Mouse (Mus musculus) bone marrow macrophage, adult 2 months (primary cell): Measurements from ENCODE around the gene Ceacam19. TPM values are rescaled to one million over a fixed set of nuclear protein-coding genes. Genes with fewer than 3 reads are reported as not detected.

Experiments used
- H3K27ac ChIP-seq: 2 replicates; pipeline ENCODE4 v1.5.1; 2012; ENCODE audit warnings: low read depth, low read length; ENCODE audit not compliant: insufficient read depth
- H3K4me1 ChIP-seq: 2 replicates; pipeline ENCODE4 v1.6.1; 2012; ENCODE audit warnings: low read length; ENCODE audit not compliant: control insufficient read depth, insufficient read depth
- H3K4me3 ChIP-seq: 2 replicates; pipeline ENCODE4 v1.5.1; 2012; ENCODE audit warnings: mild to moderate bottlenecking, low read length, moderate library complexity; ENCODE audit not compliant: insufficient read depth
- CTCF ChIP-seq: IDR thresholded peaks from 2 replicates; pipeline ENCODE4 v1.5.1; 2012; ENCODE audit warnings: low read depth, mild to moderate bottlenecking, low read length, moderate library complexity
- POLR2A ChIP-seq: IDR thresholded peaks from 2 replicates; pipeline ENCODE4 v1.6.1; 2012; ENCODE audit warnings: mild to moderate bottlenecking, low read depth, low read length, borderline replicate concordance
- polyA plus RNA-seq: library from polyadenylated mRNA; stranded (reverse); fragments of >200 nt; gene quantifications from 2 replicates; pipeline ENCODE4 v1.2.4, GENCODE M21; 2012; ENCODE audit not compliant: missing spikeins, insufficient read depth, insufficient read length

The Ceacam19 gene
- polyA plus RNA-seq, 1 experiment = 8.5 TPM

DNA sequence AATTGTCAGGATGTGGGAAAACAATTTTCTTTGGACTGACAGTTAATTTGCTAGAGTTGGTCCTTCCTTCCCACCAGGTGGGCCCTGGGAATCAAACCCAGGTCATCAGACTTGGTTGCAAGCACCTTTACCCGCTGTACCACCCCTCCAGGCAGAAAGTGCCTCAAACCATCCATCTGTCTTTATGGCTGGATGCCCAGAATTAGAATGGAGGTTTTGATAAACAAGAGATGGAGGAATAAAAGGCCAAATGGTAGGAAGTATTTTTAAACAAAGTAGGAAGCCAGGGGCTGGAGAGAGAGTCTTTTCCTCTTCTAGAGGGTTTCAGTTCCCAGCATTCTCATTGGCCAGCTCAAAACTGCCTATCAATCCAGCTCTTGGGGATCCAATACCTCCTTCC, 37.6 kb upstream of the Ceacam19 start:
- no peak overlapping the region for H3K27ac ChIP-seq
- H3K4me3 ChIP-seq = no peak overlapping the region
- peaks cover 48% of the 10 kb centered on the region for H3K4me1 ChIP-seq
- TF ChIP-seq CTCF (no peak), POLR2A (no peak)

DNA sequence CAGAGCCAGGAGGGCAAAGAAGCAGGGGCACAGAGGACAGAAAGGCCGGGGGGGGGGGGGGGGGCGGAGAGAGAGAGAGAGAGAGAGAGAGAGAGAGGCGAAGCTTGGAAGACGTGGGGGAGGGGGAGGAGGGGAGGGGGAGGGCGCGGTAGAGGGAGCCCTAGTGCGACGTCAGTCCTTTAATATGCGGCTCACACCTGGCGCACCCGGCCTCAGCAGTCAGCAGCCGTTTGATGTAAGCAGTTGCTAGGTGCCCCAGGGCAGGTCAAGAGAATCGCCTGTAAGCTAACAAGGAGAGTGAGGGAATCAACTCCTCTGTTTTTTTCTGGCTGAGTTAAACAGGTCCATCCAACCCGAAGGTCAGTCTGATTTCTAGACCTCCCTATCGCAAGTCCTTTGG, 36.0 kb upstream of the Ceacam19 start:
- Histone ChIP-seq H3K27ac (no peak overlapping the region), H3K4me1 (peaks cover 46% of the 10 kb centered on the region), H3K4me3 (no peak overlapping the region)
- TF ChIP-seq CTCF (no peak), POLR2A (no peak)

DNA sequence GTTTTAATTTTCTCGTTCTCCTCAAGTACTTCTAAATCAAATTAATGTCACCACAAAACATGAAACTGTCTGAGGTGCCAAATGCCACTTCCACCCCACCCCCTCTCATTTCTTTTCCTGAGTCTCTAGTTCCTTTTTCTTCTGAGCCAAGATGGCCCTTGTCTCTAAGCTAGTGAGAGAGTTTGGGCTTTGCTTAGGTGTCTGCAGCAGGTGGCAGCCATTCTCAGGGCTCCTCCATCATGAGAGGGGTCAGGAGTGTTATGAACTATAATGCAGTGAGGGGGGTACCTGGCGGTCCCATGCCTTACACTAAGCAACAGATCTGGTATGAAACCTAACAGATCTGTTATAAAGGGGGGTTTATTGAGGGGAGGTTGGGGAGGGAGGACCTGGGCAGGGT, 35.6 kb upstream of the Ceacam19 start:
- no peak overlapping the region for H3K27ac ChIP-seq
- peaks cover 42% of the 10 kb centered on the region for H3K4me1 ChIP-seq
- TF ChIP-seq POLR2A = no peak
- TF ChIP-seq CTCF = no peak
- H3K4me3 ChIP-seq = no peak overlapping the region

DNA sequence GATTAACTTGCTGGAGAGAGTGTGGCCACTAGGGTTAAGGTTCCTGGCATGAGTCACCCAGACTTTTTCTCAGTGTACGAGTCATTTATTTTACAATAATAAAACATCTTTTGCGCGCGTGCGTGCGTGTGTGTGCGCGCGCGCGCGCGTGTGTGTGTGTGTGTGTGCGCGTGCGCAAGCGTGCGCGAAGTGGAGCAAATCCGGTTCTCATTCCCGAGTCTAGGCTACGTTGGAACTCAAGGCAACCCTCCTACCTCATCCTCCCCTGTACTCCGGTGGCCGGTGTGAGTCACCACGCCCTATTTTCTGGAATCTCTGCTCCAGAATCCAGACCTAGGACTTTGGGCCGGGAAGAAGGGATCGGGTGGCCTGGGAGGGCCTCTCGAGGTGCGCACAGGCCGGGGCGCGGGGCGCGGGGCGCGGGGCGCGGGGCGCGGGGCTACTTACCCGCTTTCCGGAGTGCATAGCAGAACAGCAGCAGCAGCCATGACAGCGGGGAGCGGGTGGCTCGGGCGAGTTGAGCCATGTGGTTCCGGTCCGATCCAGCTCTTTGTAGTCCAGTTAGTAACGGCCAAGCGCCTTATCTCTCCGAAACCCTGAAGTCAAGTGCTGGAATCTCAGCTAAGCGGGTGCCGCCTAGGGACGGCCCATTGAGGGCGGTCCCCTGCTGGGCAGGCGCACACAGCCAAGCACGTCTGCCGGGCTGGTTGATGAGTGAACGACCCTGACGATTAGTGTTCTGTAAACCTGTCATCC, 32.9 kb upstream of the Ceacam19 start, which contains the start of gene Pvr:
Gene Pvr (minus strand): TSS at position 655 of the 756 bp plus-strand sequence.
- TF ChIP-seq POLR2A (no peak), CTCF (no peak)
- peaks cover 22% of the 10 kb centered on the region for H3K4me1 ChIP-seq
- peak within 1 kb of the TSS; percentile 50 for H3K27ac ChIP-seq
- H3K4me3 ChIP-seq = peak within 1 kb of the TSS; percentile 70

DNA sequence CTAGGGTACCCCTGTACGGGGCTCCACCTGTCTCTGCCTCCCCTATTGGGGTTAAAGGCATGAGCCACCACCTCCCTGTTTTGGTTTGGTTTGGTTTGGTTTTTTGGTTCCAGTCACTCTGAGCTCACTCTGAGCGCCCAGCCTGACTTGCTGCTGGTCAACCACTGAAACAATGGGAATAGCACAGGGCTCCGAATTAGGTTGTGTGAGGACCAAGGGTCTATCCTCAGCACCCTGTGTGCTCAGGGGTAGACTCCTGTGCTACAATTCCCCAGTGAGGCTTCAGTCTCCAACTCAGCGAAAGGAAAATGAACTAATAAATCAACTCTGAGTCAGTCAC, 32.4 kb upstream of the Ceacam19 start:
- Histone ChIP-seq H3K4me1 (peaks cover 22% of the 10 kb centered on the region), H3K4me3 (peak overlapping the region; percentile 70), H3K27ac (peak overlapping the region; percentile 50; the same call in 1 of the 2 replicates)
- TF ChIP-seq CTCF (no peak), POLR2A (no peak)

DNA sequence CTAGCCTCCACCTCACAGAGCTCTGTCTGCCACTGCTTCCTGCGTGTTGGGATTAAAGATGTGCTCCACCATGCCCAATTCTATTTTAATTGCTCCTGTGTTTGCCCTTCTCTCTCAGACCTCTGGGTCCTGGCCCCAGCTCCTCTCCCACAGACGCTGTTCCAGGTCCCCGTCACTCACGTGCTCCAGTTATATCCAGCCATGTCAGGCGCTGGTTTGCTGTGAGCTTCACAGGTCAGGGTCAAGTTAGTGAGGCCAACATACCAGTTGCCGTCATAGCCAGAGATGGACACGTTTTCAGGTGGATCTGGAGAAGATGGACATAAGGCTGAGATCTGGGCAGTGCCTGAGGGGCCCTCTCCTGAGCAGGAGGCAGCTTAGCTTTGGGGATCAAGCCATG, 26.8 kb upstream of the Ceacam19 start:
- Histone ChIP-seq H3K4me1 (peaks cover 2% of the 10 kb centered on the region; the same call in 1 of the 2 replicates), H3K4me3 (no peak overlapping the region), H3K27ac (no peak overlapping the region)
- TF ChIP-seq POLR2A (no peak), CTCF (no peak)

DNA sequence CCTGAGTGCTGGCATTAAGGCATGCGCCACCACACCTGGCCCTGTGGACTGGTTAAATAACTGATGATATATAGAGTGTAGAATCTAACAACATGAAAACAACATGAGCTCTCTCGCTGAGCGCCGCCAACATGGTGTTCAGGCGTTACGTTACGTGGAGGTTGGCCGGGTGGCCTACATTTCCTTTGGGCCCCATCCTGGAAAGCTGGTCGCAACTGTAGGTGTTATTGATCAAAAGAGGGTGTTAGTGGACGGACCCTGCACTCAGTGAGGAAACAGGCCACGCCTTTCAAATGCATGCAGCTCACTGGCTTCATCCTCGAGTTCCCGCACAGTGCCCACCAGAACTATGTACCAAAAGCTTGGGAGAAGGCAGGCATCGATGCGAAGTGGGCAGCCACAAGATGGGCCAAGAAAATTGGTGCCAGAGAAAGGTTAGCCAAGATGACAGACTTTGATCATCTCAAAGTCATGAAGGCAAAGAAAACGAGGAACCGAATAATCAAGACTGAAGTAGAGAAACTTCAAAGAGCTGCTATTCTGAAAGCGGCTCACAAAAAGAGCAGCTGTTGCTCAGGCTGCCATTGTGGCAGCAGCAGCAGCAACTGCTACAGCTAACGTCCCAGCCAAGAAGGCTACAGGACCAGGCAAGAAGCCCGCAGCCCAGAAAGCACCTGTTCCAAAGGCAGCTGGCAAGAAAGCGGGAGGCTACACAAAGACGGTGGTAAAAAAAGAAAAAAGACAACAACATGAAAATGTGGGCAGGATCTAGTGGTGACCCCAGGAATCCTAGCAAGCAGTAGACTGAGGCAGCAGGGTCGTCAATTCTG, 24.1 kb upstream of the Ceacam19 start:
- H3K4me3 ChIP-seq = no peak overlapping the region
- no peak overlapping the region for H3K27ac ChIP-seq
- TF ChIP-seq CTCF (no peak), POLR2A (no peak)
- peaks cover 2% of the 10 kb centered on the region; the same call in 1 of the 2 replicates for H3K4me1 ChIP-seq

DNA sequence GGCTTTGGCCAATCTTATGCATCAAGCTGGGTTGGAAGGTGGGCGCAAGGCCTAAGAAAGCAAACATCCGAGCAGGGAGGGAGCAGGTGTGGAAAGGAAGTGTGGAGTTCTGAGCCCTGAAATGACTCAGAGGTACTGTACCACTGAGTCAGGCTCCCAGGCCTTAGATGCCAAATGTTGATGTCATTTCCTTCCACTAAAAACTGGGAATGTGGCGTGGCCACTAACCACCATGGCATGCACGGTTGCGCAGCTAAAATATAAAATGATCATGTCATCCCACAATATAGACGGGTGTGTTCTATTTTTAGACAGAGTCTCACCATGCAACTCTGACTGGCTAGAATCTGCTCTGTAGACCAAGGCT, 23.5 kb upstream of the Ceacam19 start:
- Histone ChIP-seq H3K4me1 (peaks cover 2% of the 10 kb centered on the region; the same call in 1 of the 2 replicates), H3K27ac (no peak overlapping the region), H3K4me3 (no peak overlapping the region)
- TF ChIP-seq CTCF (no peak), POLR2A (no peak)

DNA sequence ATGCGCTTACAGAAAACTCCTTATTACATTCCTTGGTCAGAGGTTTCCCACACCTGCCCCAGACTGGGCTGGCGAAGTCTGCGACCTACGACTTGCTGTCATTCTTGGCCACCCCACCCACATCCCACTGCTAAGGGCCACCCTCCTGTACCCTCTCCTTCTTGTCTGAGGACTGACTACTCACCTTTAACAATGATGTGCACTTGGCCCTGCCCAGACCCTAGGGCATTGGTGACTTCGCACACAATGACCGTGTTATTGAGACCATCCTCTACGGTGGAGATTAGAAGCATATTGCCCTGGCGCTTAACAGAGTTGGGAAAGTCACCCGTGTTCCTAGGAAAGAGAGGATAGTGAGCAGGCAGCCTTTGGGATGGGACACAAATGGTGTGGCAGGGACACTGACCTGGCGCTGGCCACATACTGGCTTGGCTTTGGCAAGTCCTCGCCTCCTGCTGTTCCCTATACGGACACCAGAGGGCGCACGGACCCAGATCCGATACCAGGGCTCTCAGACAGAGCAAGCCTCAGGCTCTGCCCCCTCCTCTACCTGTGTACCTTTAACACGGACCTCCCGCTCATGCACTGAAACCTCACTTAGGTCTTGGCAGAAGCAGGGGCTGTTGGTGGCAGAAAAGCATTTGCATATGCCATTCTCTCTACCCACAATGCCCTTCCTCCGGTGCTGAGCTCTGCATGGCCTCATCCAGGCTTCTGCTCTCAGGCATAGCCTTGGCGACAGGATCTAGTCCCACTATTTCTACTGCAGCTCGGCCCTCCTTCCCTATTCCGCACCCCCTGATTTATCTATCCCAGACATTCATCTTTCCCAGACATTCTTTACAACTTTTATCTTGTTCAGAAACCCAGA, 22.9 kb upstream of the Ceacam19 start:
- Histone ChIP-seq H3K27ac (no peak overlapping the region), H3K4me1 (peaks cover 2% of the 10 kb centered on the region; the same call in 1 of the 2 replicates), H3K4me3 (no peak overlapping the region)
- TF ChIP-seq POLR2A = no peak
- peak; percentile 67 for TF ChIP-seq CTCF

DNA sequence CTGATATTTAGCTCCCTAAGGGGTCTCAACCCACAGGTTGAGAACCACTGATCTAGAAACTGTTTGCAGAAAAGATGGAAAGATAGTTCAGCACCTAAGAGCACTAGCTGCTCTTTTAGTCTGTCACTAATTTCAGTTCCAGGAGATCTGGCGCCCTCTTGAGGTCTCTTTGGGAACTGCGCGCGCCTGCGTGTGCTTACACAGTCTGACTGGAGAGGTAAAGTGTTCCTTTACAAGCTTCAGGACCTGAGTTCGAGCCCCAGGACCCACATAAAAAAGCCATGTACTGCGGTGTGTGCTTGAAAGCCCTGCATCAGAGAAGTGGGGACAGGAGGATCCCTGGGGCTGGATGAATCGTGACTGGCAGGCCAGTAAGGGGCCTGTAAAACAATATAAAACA, 2.1 kb upstream of the Ceacam19 start:
- Histone ChIP-seq H3K27ac (no peak overlapping the region), H3K4me3 (no peak overlapping the region), H3K4me1 (peaks cover 14% of the 10 kb centered on the region)
- TF ChIP-seq POLR2A (no peak), CTCF (peak; percentile 83)
